Mouse (Mus musculus) urinary bladder, adult 18-20 months (tissue): ENCODE results near the gene Eif3i.
"Not testable (repeated sequence)": the region's sequence is repeated elsewhere in the genome, so short reads cannot be mapped to it uniquely, and the experiment has no call there.

ENCODE experiments used
- DNase-seq, 2 experiments: peaks; one replicate each; pipeline ENCODE4 v3.0.0; 2022; ENCODE audit warnings: low spot score in 2 of 2, mixed read lengths in 2 of 2

Gene Eif3i

GRCm38 (mm10) chr4:129573430-129573829 is 27.0 kb downstream of the Eif3i start, which contains the start of gene Lck:
Gene Lck, minus strand, starts transcription at chr4:129573641.
- DNase-seq, result no peak

GRCm38 (mm10) chr4:129573093-129573370 is 27.4 kb downstream of the Eif3i start:
- no peak for DNase-seq

- no peak for DNase-seq
Observed at GRCm38 (mm10) chr4:129572236-129573092, 28.0 kb downstream of the Eif3i start.

GRCm38 (mm10) chr4:129571551-129572084 is 28.8 kb downstream of the Eif3i start:
- DNase-seq, result no peak

- no peak for DNase-seq
Observed at GRCm38 (mm10) chr4:129570028-129570427, 30.4 kb downstream of the Eif3i start.

GRCm38 (mm10) chr4:129568366-129568765 is 32.1 kb downstream of the Eif3i start:
- DNase-seq, result no peak

- DNase-seq, result no peak
Observed at GRCm38 (mm10) chr4:129565139-129565538, 35.3 kb downstream of the Eif3i start.

- DNase-seq, result no peak
Observed at GRCm38 (mm10) chr4:129563718-129564117, 36.7 kb downstream of the Eif3i start.

- DNase-seq, result no peak
Observed at GRCm38 (mm10) chr4:129561184-129561583, 39.3 kb downstream of the Eif3i start.

GRCm38 (mm10) chr4:129558321-129558955 is 42.0 kb downstream of the Eif3i start:
- no peak for DNase-seq

GRCm38 (mm10) chr4:129557256-129557808 is 43.1 kb downstream of the Eif3i start:
- no peak for DNase-seq

GRCm38 (mm10) chr4:129556532-129557223 is 43.8 kb downstream of the Eif3i start:
- DNase-seq, result peak; percentile 84 to 87

- DNase-seq, result peak in 1 of 2 experiments; percentile 16
Observed at GRCm38 (mm10) chr4:129555862-129556531, 44.5 kb downstream of the Eif3i start.

- peak in 1 of 2 experiments; percentile 21 for DNase-seq
Observed at GRCm38 (mm10) chr4:129555421-129555861, 45.0 kb downstream of the Eif3i start.

GRCm38 (mm10) chr4:129554512-129554911 is 45.9 kb downstream of the Eif3i start:
- DNase-seq, result not testable (repeated sequence)

GRCm38 (mm10) chr4:129550295-129550694 is 50.2 kb downstream of the Eif3i start:
- DNase-seq, result no peak

- DNase-seq, result no peak
Observed at GRCm38 (mm10) chr4:129549306-129549705, 51.1 kb downstream of the Eif3i start.

- DNase-seq, result not testable (repeated sequence)
Observed at GRCm38 (mm10) chr4:129547631-129548030, 52.8 kb downstream of the Eif3i start.

GRCm38 (mm10) chr4:129544106-129544505 is 56.3 kb downstream of the Eif3i start:
- no peak for DNase-seq

GRCm38 (mm10) chr4:129542592-129543141 is 57.8 kb downstream of the Eif3i start, which contains the start of gene Hdac1:
Gene Hdac1, minus strand, starts transcription at chr4:129542713.
- peak; percentile 91 to 97 for DNase-seq
